Mouse (Mus musculus) heart, embryonic 15.5 days (tissue): ENCODE results near the gene Mau2. TPM values are rescaled to one million over a fixed set of nuclear protein-coding genes. Genes with fewer than 3 reads are reported as not detected.
"Not testable (repeated sequence)": the region's sequence is repeated elsewhere in the genome, so short reads cannot be mapped to it uniquely, and the experiment has no call there.

Experiments used
- ATAC-seq: fragments of 200-750 bp; cut with Nextera tagmentation; replicated peaks from 2 replicates; pipeline ENCODE4 v1.8.0; 2017; ENCODE audit warnings: low read depth, moderate TSS enrichment; ENCODE audit not compliant: insufficient number of reproducible peaks, insufficient read depth, low FRiP score
- H3K27ac ChIP-seq: fragments of 300-500 bp; sonication (generic); 2 replicates; pipeline ENCODE4 v1.5.1; 2015; ENCODE audit warnings: mild to moderate bottlenecking, inconsistent platforms
- H3K27me3 ChIP-seq: fragments of 300-500 bp; sonication (generic); 2 replicates; pipeline ENCODE4 v1.6.1; 2015; ENCODE audit warnings: inconsistent platforms
- H3K36me3 ChIP-seq: fragments of 300-500 bp; sonication (generic); 2 replicates; pipeline ENCODE4 v1.6.1; 2015; ENCODE audit warnings: mild to moderate bottlenecking, inconsistent platforms
- H3K4me1 ChIP-seq: fragments of 300-500 bp; sonication (generic); replicated peaks from 2 replicates; pipeline ENCODE4 v1.6.1; 2015; ENCODE audit warnings: inconsistent platforms
- H3K4me2 ChIP-seq: fragments of 300-500 bp; sonication (generic); 2 replicates; pipeline ENCODE4 v1.6.1; 2015; ENCODE audit warnings: inconsistent platforms, mild to moderate bottlenecking, moderate library complexity
- H3K4me3 ChIP-seq: fragments of 300-500 bp; sonication (generic); 2 replicates; pipeline ENCODE4 v1.5.1; 2015; ENCODE audit warnings: mild to moderate bottlenecking, inconsistent platforms
- H3K9ac ChIP-seq: fragments of 300-500 bp; sonication (generic); 2 replicates; pipeline ENCODE4 v1.6.1; 2015; ENCODE audit warnings: mild to moderate bottlenecking, inconsistent platforms
- H3K9me3 ChIP-seq: fragments of 300-500 bp; sonication (generic); replicated peaks from 2 replicates; pipeline ENCODE4 v1.6.1; 2016; ENCODE audit warnings: inconsistent platforms
- WGBS: fragments of 180-500 bp; shearing (Covaris S2); methylation state at CpG from one replicate; pipeline ENCODE4 v1.1.7; 2015; ENCODE audit warnings: mixed read lengths; 5-methylcytosine and 5-hydroxymethylcytosine counted together
- polyA plus RNA-seq: library from polyadenylated mRNA; unstranded; fragments of >200 nt; fragmentation: Nextera tagmentation; extraction: Ambion mirVana; gene quantifications from 2 replicates; pipeline ENCODE4 v1.2.1, GENCODE M21; 2015

Mau2 gene
- polyA plus RNA-seq, 1 experiment from 2014 or later: 32.0 TPM

GRCm38 (mm10) chr8:70072441-70073069 is 30.0 kb upstream of the Mau2 start, which contains the start of gene Tm6sf2:
Tm6sf2 (plus strand) TSS chr8:70072924.
- H3K36me3 ChIP-seq: peaks cover 29% of the 10 kb centered on the region
- WGBS: 12% methylated on average over 23 of the region's 27 CpGs
- H3K4me1 ChIP-seq: peaks cover 14% of the 10 kb centered on the region
- H3K27me3 ChIP-seq: no peaks in the 10 kb centered on the region
- peak within 1 kb of the TSS; percentile 40 for H3K4me3 ChIP-seq
- peak within 1 kb of the TSS; percentile 79 for H3K4me2 ChIP-seq
- no peaks in the 10 kb centered on the region for H3K9me3 ChIP-seq
- peak within 1 kb of the TSS; percentile 31 for H3K27ac ChIP-seq
- peak within 1 kb of the TSS; percentile 36; the same call in 1 of the 2 replicates for H3K9ac ChIP-seq
- ATAC-seq: peak; percentile 72

- Histone ChIP-seq H3K4me2 (peak overlapping the region; percentile 79; the same call in 1 of the 2 replicates), H3K27ac (peak overlapping the region; percentile 31), H3K4me1 (peaks cover 14% of the 10 kb centered on the region), H3K9ac (no peak overlapping the region), H3K36me3 (peaks cover 31% of the 10 kb centered on the region), H3K27me3 (no peaks in the 10 kb centered on the region), H3K9me3 (no peaks in the 10 kb centered on the region), H3K4me3 (no peak overlapping the region)
- ATAC-seq: no peak
- WGBS: 70% methylated on average over 2 of the region's 2 CpGs
Measured at GRCm38 (mm10) chr8:70071836-70072440, 29.4 kb upstream of the Mau2 start.

GRCm38 (mm10) chr8:70057721-70058120 is 15.2 kb upstream of the Mau2 start:
- Histone ChIP-seq H3K9ac (no peak overlapping the region), H3K4me3 (no peak overlapping the region), H3K4me2 (no peak overlapping the region), H3K27ac (no peak overlapping the region), H3K4me1 (no peaks in the 10 kb centered on the region), H3K36me3 (peaks cover 84% of the 10 kb centered on the region), H3K27me3 (no peaks in the 10 kb centered on the region), H3K9me3 (no peaks in the 10 kb centered on the region)
- ATAC-seq: no peak
- 72% methylated on average over 1 of the region's 1 CpGs for WGBS

DNA sequence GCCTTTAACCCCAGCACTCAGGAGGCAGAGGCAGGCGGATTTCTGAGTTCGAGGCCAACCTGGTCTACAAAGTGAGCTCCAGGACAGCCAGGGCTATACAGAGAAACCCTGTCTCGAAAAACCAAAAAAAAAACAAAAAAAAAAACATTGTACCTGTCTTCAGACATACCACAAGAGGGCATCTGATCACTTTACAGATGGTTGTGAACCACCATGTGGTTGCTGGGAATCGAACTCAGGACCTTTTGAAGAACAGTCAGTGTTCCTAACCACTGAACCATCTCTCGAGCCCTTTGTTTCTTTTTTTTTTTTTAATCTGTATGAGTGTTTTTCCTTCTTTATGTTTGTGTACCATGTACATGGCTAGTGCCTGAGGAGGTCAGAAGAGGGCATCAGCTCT is 7.9 kb upstream of the Mau2 start:
- not testable (repeated sequence) for H3K4me3 ChIP-seq, H3K27me3 ChIP-seq
- WGBS: 88% methylated on average over 5 of the region's 5 CpGs

DNA sequence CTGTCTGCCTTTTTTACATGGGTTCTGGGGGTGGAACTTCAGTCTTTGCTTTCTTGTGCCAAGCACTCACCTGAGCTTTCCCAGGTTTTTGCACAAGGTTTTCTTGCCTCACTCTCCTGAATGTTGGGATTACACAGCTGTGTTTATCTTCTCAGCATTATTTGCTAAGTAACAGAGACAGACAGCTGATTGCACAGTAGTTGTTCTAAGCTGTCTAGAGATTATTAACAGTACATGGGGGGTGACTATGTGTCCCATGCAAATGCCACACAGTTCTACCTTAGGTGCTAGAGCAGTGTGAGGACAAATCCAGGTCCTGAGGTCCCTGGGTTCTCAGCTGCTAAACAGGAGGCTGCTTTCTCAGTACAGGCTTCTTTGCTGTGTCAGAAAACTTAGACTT is 7.1 kb upstream of the Mau2 start:
- Histone ChIP-seq H3K4me2 (no peak overlapping the region), H3K9ac (no peak overlapping the region), H3K27ac (no peak overlapping the region), H3K36me3 (peaks cover 51% of the 10 kb centered on the region), H3K27me3 (no peaks in the 10 kb centered on the region), H3K4me3 (no peak overlapping the region), H3K9me3 (no peaks in the 10 kb centered on the region), H3K4me1 (0 out of 2 replicates have a peak, but pooled peaks cover 3% of the 10 kb centered on the region)
- ATAC-seq: no peak

More for the DNA sequence above, 7.9 kb upstream of the Mau2 start:
- not testable (repeated sequence) for H3K9ac ChIP-seq, H3K9me3 ChIP-seq, ATAC-seq, H3K4me1 ChIP-seq, H3K4me2 ChIP-seq, H3K27ac ChIP-seq
- peaks cover 57% of the 10 kb centered on the region for H3K36me3 ChIP-seq

- Histone ChIP-seq H3K27me3 (no peaks in the 10 kb centered on the region), H3K4me1 (peaks cover 38% of the 10 kb centered on the region), H3K4me3 (no peak overlapping the region), H3K9ac (no peak overlapping the region), H3K27ac (no peak overlapping the region), H3K9me3 (no peaks in the 10 kb centered on the region), H3K36me3 (peaks cover 6% of the 10 kb centered on the region; the same call in 1 of the 2 replicates), H3K4me2 (peak overlapping the region; percentile 79)
- 88% methylated on average over 5 of the region's 5 CpGs for WGBS
- ATAC-seq: no peak
Measured at GRCm38 (mm10) chr8:70043996-70044395, 1.5 kb upstream of the Mau2 start.

DNA sequence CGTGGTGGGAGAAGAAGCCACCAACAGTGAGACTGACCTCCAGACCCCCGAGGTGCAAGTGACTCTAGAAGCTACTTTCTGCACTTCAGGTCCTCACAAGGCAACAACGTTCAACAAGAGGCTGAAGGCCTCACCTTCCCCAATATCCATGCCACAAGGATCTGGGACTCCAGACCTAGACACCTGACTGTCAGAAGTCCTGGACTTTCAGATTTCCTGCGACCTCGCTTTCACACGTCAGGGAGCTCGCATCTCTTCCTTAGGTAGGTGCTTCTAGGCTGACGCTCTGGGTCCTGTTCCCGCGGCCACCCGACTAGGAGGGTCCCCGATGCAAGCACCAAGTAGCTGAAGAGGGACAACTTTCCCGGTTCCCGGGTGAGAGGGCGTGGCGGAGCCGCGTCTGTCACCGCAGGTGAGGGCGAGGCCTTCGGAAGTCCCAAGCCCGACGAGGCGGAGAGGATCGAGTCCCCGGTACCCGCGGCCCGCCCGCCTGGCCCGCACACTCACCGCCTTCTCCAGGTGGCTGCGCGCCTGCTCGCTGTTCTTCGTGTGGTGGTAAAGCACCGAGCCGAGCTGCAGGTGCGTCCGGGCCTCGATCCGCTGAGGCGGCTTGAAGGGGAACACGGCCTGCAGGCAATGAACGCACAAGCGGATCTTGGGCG is 518 bp downstream of the Mau2 start:
- H3K27ac ChIP-seq: peak overlapping the region; percentile 77
- peak; percentile 36 for ATAC-seq
- H3K9ac ChIP-seq: peak overlapping the region; percentile 94
- H3K9me3 ChIP-seq: no peaks in the 10 kb centered on the region
- H3K4me2 ChIP-seq: peak overlapping the region; percentile 84
- H3K27me3 ChIP-seq: no peaks in the 10 kb centered on the region
- H3K36me3 ChIP-seq: no peaks in the 10 kb centered on the region
- 1% methylated on average over 47 of the region's 47 CpGs for WGBS
- peaks cover 36% of the 10 kb centered on the region for H3K4me1 ChIP-seq
- peak overlapping the region; percentile 93 for H3K4me3 ChIP-seq

DNA sequence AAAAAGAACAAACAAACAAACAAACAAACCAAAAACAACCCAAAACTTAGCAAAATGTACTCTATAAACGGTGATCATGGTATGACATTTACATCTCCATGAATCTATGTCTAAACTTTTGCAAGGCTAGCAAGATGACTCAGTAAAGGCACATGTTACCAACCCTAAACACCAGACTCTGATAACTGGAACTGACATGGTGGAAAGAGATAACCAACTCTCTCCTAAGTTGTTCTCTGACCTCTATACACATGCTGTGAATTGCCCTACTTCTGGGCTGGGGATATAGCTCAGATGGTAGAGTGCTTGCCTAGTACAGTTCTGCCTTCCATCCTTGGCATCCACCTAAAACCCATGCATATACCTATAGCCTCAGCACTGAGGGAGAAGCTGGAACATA is 4.5 kb downstream of the Mau2 start:
- Histone ChIP-seq H3K9ac (no peak overlapping the region), H3K9me3 (no peaks in the 10 kb centered on the region), H3K27ac (no peak overlapping the region), H3K36me3 (no peaks in the 10 kb centered on the region), H3K4me3 (no peak overlapping the region), H3K4me1 (peaks cover 20% of the 10 kb centered on the region), H3K4me2 (no peak overlapping the region), H3K27me3 (no peaks in the 10 kb centered on the region)
- WGBS: 90% methylated on average over 1 of the region's 1 CpGs
- ATAC-seq: no peak

GRCm38 (mm10) chr8:70030255-70030654 is 12.3 kb downstream of the Mau2 start:
- WGBS: 63% methylated on average over 1 of the region's 1 CpGs
- Histone ChIP-seq H3K27ac (0 out of 2 replicates have a peak overlapping the region, but pooled peaks have one; percentile 13), H3K36me3 (peaks cover 59% of the 10 kb centered on the region)

DNA sequence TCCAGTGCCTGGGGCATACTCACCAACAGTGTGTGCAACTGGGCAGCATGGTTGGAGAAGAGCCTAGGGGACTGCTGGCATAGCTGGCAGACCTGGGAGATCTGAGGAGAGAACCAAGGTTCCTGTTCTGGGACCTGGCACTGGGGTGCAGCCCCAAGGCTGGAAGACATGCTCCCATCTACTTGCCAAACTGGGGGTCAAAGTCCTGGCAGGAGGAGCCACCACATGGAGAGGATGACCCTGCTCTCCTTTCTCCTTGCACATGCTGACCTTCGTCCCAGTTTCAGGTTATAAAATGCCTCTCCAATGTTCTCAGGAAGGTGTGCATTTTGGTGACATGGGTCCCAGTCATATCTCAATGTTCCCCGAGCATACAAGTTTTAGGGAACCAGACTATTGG is 16.4 kb downstream of the Mau2 start:
- 95% methylated on average over 2 of the region's 2 CpGs for WGBS
- ATAC-seq: no peak
- Histone ChIP-seq H3K27me3 (no peaks in the 10 kb centered on the region), H3K9me3 (no peaks in the 10 kb centered on the region), H3K27ac (no peak overlapping the region), H3K36me3 (peaks cover 95% of the 10 kb centered on the region), H3K4me1 (peaks cover 11% of the 10 kb centered on the region; the same call in 1 of the 2 replicates), H3K4me3 (no peak overlapping the region), H3K9ac (no peak overlapping the region), H3K4me2 (no peak overlapping the region)

More at GRCm38 (mm10) chr8:70030255-70030654, 12.3 kb downstream of the Mau2 start:
- no peak overlapping the region for H3K4me3 ChIP-seq
- H3K4me1 ChIP-seq: peaks cover 11% of the 10 kb centered on the region; the same call in 1 of the 2 replicates
- H3K27me3 ChIP-seq: no peaks in the 10 kb centered on the region
- no peak overlapping the region for H3K4me2 ChIP-seq
- peak; percentile 28; the same call in 1 of the 2 replicates for ATAC-seq
- no peaks in the 10 kb centered on the region for H3K9me3 ChIP-seq
- no peak overlapping the region for H3K9ac ChIP-seq

- Histone ChIP-seq H3K4me1 (no peaks in the 10 kb centered on the region), H3K27me3 (no peaks in the 10 kb centered on the region), H3K9ac (no peak overlapping the region), H3K4me3 (no peak overlapping the region), H3K9me3 (no peaks in the 10 kb centered on the region), H3K4me2 (no peak overlapping the region), H3K27ac (no peak overlapping the region), H3K36me3 (peaks cover 97% of the 10 kb centered on the region)
- 81% methylated on average over 8 of the region's 8 CpGs for WGBS
- no peak for ATAC-seq
Measured at GRCm38 (mm10) chr8:70023596-70023995, 18.9 kb downstream of the Mau2 start.
